Mouse (Mus musculus) cerebellum, postnatal 14 days (tissue): ENCODE data around the gene Urb1.
"Not testable (repeated sequence)": the region's sequence is repeated elsewhere in the genome, so short reads cannot be mapped to it uniquely, and the experiment has no call there.

Experiments
- DNase-seq, 2 experiments: peaks; one replicate each; pipeline ENCODE4 v3.0.0; 2021; ENCODE audit warnings: mixed read lengths in 2 of 2

Urb1 gene

DNA sequence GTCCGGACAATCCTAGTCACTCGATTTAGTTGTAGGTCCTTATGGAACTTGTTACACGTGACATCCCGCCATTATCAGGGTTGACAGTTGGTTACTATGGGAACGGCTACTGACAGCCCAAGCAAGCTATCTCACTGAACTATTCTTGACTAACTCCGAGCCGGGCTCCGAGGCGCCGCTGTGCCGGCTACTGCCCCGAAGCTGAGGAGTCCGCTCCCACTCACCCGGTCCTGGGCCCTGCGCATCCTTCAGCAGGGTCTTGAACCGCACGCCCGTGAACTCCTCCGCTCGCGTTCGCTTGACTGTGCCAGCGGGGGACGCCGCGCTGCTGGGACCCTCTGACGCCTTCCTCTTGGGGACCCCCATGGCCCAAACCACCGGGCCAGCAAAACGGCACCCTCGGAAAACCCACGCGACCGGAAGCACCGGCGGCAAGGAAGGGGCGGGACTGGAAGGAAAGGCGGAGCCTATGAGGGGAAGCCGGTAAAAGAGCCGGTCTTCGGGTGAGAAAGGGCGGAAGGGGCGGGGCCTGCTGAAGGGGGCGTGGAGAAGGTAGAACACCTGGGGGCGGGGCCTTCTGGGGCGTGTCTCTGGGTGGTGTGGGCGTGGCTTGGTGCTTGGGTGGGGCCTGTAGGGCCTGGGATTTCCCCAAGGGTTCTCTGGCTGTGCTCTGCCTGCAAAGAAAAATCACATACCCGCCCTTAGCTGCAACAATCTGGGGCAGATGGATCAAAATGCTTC lies at the start of gene Urb1:
Gene Urb1, minus strand, starts transcription at position 439 of the 741 bp plus-strand sequence.
- DNase-seq: peak; percentile 96 to 99

DNA sequence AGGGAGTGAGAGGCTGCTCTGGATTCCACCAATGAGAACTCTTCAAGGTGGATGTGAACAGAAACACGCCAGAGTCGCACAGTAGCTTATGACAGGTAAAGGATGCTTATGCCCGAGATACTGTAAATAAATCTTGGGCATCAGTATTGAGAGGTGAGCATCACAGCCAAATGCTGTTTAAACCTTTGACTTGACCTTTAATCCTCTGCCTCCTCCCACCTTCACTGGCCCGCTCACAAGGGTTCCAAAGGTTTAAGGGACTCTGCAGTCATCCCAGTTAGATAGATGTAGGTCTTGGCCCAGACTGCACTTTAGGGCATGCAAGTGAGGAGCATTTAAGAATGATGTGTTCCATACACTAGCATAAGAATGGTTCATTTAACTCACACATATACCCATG lies 48.0 kb upstream of the Urb1 start:
- DNase-seq: no peak

DNA sequence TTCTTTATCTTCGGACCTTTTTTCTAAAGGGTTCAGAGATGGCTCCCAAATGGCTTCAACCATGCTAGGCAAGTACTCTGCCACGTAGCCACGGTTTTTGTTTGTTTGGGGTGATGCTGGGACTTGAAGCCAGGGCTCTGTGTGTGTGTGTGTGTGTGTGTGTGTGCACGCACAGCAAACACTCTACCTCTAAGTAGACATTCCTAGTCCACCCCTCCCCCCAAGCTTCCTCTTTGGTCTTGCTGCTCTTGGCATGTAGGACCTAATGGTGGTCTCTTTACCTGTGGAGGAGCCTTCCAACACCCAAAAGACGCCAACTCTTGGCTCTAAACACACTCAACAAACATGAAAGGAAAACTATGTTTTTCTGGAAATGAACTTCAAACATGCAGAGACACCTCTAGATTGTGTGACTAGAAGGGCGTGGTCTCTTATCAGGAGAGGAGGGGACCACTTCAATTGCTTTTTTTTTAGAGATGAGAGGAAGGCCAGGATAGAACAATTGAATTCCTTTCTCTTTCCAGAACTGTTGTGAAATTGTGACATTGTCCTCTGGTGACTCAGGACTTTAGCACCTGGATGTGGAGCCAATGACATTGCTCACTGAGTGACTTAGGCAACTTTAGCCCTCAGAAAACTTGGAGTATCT lies 46.5 kb upstream of the Urb1 start:
- DNase-seq: no peak

DNA sequence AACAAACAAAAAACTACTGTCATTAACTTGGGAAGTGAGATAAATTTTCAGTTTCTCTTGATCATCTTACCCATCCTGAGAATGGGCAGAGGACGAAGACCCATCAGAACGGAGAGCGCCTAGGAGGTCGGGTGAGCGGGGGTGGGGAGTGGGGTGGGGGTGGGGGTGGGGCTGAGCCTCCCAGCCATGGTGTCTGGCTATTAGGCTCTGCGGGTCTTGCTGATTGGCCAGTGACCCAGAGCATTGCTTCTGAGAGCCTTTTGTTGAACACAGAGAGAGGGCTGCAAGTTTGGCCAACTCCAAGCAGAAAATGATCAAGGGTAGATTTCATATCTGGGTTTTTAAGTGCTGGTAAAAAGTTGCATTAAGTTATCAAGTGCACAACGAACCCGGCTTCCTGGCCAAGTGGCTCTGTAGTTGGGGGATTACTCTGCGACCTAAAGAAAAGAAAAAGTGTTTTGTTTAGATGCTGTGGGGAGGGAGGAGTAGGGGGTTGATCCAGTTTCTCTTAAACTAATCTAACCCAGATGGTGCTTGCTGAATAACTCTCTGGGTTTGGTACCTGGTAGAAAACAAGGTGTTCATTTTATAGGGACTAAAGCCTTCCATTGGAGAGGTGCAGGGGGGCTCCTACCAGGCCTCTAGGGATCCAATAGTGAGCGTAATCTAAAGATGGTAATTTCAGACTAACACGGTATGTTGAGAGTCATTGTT lies 41.6 kb upstream of the Urb1 start:
- DNase-seq: no peak

DNA sequence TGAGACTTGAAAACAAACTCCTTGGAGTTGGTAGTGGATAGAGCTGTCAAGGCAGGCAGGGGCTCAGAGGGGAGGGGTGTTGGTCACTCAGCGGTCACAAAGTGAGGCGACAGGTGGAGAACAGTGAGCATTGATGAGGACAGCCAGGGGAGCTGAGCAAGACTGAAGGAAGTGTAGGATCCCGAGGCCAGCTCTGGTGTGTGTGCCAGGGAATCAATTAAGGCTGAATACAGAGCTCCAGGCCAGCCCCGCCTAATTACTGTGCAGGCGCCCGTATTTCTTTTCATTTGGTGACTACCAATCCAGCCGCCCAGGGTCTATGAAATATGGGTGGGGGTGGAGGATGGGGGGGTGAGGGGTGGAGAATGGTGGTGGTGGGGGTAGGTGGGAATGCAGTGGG lies 40.7 kb upstream of the Urb1 start:
- peak; percentile 29 to 56 for DNase-seq

DNA sequence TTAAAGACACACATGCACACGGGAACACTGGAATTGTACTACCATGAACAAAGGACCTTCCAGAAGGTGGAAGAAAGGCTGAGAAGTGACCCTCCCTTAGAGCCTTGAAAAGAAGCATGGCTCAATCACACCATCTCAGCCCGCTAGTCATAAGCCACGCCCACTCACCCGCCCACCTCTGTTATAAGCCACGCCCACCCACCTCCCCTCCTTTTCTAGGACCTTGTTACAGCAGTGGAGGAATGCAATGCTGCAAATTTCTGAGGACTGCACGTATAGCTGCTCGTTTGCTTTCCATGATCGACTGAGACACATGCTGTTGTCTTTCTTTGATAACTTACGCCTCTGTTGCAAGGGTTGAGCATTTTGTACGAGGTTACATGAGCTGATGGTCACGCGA lies 39.0 kb upstream of the Urb1 start:
- peak in 1 of 2 experiments; percentile 26 for DNase-seq

DNA sequence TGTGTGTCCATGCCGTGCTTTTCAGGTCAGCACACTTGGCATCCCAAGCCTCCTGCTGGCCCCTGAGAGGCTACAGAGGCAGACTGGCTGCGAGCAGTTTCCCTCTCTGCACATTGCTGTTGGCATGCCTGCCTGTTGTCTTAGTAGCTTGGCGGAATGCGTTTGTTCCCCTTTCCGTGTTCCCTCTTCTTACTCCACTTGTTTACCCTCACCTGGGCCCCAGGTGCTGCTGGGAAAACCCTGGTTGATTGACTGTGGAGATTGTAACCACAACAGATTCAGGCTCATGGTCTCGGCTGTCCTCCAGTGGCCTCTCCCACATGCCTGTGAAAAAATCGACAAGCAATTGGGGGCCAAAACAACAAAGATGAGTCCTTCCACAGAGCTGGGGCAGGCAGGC lies 38.5 kb upstream of the Urb1 start:
- no peak for DNase-seq

DNA sequence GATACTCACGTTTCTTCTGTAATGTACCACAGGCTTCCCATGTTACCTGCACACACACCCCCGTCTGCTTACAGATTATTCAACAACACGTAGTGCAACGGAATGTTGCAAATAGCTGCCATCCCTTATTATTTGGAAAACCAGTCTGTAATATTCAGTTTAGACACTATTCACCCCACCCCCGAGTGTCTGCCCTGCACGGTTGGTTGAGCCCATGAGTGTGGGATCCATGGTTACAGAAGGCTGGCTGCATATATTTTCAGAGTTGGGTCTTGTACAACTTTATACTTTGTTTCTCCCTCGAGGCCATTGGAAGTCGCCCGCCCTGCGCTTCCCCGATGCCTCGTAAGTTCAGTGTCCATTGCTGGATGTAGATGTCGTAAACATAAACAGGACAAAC lies 35.4 kb upstream of the Urb1 start:
- DNase-seq: no peak

DNA sequence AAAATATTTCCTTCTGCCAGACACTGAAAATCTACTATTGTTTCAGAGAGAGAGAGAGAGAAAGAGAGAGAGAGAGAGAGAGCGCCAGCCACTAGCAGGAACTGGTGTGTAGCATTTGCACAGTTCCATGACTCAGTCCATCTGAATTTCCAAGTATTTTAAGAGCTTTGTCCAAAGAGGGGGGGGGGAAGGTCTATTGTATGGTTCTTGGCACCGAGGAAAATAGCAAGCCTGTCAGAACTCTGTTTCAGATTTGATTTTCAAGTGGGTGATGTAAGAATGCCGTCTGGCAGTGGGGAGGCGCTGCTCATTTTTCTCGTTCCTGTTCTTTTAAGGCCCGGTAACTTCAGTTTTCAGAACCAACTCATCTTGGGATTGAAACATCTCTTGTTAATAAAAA lies 34.8 kb upstream of the Urb1 start:
- no peak for DNase-seq

DNA sequence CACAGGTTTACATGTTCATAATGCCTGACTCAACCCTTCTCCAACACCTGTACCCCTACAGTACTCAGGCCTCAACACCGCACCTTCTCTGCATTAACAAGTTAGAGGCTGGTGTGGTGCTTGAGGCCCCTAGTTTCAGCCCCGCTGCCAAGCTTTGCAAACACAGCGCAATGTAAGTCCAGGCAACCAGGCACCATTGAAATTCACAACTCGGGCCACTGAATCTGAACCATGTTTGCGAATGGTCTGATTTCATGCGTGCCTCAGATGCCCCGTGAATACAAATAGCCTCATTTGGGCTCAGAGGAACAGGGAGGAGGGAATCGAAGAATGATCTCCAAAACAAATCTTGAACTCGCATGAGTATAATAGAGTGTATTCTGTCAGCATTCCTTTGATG lies 32.0 kb upstream of the Urb1 start:
- no peak for DNase-seq

DNA sequence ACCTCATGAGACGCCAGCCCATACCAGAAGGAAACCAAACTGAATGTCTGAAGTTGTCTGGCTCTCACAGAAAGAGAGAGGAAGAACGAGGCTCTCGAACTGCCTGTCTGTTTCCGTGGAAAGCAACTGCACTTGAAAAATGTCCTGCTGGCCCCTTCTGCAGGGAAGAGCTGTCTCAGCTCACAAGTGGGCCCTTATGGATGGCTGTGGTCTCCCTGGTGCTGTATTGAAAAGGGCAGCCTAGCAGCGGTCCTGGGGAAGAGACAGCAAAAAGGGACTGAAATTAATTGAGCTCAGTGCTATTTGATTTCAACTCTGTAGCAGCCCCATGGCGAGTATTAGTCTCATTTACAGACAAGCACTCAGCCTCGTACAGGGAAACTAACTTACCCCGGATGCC lies 27.2 kb upstream of the Urb1 start:
- DNase-seq: no peak

DNA sequence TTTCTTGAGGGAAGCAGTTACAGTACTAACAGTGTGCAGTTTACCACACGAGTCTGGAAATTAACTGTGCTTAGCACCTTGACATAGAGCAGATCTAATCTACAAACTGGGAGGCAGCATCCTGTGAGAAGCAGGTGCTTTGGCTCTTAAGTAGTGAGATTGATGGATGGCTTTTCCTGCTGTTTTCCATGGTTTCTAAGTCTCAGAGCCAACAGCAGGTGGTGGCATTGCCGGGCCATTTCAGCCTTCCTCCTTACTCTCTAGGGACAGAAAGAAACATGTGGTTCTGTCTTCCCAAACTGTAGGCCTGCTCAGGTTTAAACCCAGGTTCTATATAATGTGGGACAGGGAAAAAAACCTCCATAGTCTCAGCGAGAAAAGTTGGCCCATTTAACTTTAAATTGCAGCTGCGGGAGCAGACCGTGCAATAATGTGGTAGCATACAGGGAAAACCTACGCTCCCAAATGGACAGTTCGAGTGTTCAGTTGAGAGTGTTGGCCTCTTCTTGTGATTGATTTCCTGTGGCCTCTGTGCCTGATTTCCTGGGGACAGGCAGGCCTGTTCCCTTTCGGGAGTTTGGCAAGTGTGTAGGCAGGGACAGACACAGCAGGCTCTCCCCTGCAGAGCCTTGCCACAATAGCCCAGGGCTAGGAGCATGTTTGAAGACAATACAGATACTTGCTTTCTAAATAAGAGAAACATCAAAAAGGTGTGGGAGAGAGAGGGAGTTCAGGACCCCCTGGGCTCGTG lies 23.0 kb upstream of the Urb1 start:
- DNase-seq: no peak

DNA sequence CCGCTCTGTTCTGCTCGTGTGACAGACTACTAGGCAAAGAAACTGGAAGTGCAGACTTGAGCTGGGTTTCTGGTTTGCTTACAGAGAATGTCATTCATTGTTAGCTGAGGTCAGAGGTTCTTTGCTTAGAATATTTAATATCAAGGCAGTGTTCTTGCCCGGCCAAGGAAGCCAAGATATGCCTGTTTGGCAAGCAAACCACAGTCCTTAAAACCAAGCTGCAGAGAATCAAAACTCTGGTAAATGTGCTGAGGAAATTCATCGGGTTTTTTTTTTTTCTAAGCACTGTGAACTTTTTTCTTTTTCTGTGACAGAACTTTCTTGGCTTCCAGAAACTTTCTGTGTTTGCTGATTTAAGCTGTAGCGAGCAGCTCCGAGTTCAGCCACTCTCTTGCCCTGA lies 22.3 kb upstream of the Urb1 start:
- no peak for DNase-seq

DNA sequence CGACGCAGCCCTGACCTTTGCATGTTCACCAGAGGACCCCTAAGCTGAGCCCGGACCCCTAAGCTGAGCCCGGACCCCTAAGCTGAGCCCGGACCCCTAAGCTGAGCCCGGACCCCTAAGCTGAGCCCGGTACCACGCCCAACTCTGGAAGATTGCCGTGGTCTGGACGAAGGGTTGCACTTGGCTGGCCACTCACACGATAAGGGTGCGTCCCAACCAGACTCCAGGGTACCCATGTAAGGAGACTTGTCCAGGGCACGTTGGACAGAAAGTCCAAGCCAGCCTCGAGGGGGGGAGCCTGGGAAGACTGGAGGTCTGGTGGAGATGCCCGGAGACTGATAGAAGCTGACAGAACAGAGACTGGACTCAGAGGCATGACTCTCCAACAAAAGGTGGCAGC lies 21.5 kb upstream of the Urb1 start:
- peak in 1 of 2 experiments; percentile 17 for DNase-seq

DNA sequence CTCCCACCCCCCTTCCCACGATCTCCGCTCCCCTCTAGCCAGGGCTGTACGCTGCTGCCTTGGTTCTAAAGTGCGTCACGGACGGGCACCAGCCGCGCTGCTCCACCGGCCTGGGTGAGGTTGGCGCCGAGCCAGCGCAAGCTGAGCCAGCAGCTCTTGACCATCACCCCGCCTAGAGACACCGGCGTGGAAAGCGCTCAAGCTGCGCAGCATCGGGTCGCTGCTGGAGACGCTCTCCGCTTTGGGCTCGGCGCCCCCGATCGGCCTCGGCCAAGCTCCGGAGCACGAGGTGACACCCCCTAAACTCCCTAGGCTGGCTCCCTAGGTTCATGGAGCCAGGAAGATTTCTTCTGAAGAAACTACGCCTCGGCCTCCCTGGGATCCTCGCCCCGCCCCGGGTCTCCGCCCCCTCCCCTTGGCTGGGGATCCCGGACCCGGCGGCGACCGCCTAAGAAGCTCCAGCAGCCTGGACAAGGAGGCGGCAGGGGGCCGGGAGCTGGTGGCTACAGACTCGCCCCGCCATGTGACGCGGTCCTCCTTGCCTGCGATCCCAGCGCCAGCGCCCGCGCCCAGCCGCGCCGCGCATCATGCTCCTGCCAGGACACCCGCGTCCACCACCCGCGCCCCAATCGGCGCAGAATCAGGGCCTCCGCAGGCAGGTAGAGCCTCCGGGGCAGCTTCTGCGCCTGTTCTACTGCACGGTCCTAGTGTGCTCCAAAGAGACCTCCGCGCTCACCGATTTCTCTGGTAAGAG lies 20.6 kb upstream of the Urb1 start:
- peak; percentile 70 to 72 for DNase-seq

DNA sequence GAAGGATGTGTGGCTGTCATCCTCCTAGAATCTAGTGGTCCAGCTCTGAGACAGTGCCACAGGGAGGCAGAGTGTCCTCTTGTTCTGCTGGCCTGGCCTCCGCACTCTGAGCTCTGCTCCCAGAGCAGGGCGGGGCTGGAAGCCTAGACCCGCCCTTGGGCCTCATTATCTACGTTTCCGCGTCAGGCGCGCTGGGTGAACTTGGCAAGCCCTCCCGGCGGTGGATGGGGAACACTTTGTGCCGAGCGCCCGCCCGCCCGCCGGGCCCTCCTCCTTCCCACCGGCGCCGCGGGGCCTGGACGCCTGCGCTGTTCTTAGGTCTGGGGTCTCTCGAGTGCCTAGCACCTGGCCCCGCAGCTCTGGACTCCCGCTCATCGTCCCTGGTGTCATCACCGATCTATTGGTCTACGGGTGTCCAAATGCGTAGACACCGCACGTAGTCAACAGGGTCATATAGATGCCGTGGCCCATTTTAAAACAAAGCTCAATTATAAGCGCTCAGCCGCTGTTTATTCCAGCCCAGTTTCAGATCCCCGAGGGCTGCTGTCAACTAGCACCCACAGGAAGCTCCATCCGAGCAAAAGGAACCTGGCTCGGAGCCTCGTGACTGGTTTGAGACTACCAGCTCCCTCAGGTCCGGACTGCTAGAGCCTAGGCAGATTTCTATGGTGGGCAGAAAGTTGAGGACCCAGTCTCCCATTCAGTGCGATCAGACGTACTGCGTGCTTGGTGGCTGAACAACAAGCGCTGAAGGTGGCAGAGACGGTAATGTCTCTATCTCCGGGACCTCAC lies 19.9 kb upstream of the Urb1 start:
- peak; percentile 69 to 80 for DNase-seq

DNA sequence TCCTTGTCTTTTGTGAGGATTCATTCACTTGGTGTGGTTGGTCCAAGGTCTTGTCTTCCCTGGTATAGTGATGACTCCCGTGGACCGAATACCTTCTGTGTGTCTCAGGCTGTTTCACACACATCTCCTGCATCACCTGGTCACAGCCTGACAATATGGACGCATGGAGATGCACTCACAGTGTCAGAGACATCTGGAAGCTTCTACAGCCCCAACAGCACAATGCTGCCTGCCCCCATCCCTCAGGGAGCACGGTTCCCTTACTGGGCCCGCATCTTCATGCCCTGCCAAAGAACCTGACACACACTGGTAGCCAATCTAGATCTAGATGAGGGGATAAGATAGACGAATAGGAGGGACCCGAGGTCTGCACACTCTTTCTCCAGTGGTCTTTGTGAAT lies 18.9 kb upstream of the Urb1 start:
- DNase-seq: no peak

DNA sequence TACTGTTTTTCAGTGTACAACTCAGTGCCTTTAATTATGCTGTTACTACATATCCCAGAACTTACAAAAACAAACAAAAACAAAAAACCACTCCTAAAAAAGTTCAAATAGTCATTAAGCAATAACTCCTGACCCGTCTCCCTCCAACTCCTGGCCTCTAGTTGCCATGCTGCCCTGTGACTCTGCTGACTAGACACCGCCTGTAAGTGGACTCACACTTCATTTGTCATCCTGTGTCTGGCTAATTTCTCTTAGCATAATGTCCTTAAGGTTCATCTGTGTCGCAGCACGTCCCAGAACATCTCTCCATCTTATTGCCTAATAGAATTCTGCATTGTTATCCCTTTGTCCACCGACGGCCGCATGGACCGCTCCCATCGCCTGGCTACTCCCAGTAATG lies 17.3 kb upstream of the Urb1 start:
- no peak for DNase-seq

DNA sequence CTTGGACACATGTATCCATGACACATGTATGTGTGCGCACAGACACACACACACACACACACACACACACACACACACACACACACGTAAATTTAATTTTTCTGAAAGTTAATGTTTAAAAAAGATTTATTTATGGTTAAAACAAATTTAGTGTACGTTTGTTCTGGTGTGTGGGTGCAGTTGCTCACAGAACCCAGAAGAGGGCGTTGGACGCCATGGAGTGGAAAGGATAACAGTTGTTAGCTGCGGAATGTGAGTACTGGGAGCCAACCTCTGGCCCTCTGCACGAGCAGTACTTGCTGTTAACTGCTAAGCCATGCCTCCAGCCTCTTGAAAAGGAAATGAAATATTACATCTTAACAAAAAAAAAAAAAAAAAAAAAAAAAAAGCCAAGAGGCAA lies 16.2 kb upstream of the Urb1 start, which contains the start of gene Eva1c:
Gene Eva1c, plus strand, starts transcription at position 263 of the 400 bp plus-strand sequence.
- DNase-seq: no peak

DNA sequence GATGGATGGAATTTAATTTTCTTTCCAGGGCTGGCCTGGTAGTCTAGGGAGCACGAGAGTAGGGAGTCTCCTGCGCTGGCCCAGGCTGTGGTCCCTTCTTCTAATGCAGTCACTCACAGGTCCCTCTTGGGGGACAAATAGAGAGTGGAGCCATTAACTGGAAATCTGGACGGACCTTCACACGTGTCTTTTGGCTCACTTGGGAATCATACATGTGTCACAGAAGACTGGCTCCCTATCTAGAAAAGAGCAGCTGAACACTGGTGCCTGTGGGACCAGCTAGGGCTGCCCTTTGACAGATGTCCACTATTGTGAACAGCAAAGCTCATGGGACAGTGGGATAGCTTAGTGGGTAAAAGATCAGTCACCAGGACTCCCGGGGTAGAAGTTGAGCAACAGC lies 15.8 kb upstream of the Urb1 start:
- no peak for DNase-seq

DNA sequence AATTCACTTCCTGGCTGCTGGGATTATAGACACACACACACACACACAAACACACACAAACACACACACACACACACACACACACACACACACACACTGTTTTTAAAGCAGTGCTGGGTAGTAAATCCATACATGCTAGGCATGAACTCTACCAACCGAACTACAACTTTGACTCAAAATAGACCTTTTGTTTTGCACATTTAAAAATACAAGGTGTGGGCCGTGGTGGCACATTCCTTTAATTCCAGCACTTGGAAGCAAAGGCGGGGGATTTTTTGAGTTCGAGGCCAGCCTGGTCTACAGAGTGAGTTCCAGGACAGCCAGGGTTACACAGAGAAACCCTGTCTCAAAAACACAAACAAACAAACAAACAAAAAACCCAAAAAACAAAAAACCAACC lies 13.8 kb upstream of the Urb1 start:
- not testable (repeated sequence) for DNase-seq

DNA sequence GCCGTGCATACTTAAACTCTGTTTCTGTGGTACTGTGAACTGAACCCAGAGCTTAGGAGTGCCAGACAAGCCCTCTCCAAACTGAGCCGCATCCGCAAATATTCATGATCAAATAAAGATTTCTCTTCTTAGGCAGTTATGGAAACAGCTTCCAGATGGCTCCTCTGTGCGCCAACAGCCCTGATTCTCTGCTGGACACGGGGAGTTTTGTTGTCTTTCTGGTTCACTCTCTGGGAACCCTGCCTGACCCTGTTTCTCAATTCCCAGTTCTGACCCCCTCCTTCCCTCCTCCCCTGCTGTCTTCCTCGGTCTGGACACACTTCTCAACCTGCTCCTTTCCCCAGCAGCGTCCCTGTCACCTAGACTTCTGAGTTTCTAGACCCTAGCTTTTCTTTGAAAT lies 12.8 kb upstream of the Urb1 start:
- DNase-seq: peak; percentile 20 to 37
